In the genomic region with DNA sequence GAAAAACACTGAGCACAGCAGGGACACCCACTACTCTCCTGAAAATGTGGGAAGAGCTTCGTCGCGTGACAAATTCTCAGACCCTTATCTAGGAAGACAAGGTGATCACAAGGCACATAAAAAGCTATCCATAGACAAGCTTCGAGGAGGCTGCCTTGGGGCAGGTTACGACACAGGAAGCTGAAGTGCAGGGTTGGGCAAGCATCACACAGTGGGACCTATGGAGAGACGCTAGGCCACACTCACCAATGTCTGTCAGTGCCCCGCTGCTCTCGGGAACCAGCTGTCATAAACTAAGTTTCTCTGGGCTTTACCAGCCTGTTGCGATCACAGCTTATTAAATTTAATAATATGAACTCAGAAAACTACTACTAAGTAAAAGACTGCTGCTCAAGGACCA, we compare ENCODE assay signal across 23 mouse cellular contexts.
DNase-seq lines count a peak whose midpoint lies in the region; ATAC-seq and TF ChIP-seq lines count a peak whose summit lies in the region.
"Had no signal": no experiment of that assay in that cellular context is flagged by ENCODE, and none has a peak within 500 bp of the region (broad histone marks: within the 10 kb centered on the region; RNA-seq: fewer than 3 reads in every experiment).

No protein-coding gene starts in this region.

- WGBS in bone marrow, adult 2 months, result 41% methylated on average over 9 of the region's 9 CpGs
- 89% methylated on average over 9 of the region's 9 CpGs for WGBS in neural tube, embryonic 15.5 days

- no peak overlapping the region for H3K4me2 ChIP-seq in myocyte (ENCODE audit: low read depth)
- no peak overlapping the region for H3K4me2 ChIP-seq in neural tube, embryonic 15.5 days
- H3K4me2 ChIP-seq: embryonic facial prominence, embryonic 15.5 days; heart, embryonic 13.5 days; hindbrain, embryonic 14.5 days; intestine, embryonic 15.5 days had no signal

- no peaks in the 10 kb centered on the region for H3K79me2 ChIP-seq in myocyte (ENCODE audit: control insufficient read depth, insufficient read depth)

- peak overlapping the region; percentile 0 for H3K4me3 ChIP-seq in bone marrow, adult 2 months (replicated peaks; ENCODE audit: control insufficient read depth, low read depth, low read length)
- H3K4me3 ChIP-seq in myocyte, result no peak overlapping the region
- H3K4me3 ChIP-seq in neural tube, embryonic 15.5 days (replicated peaks), result no peak overlapping the region
- H3K4me3 ChIP-seq: embryonic facial prominence, embryonic 15.5 days; erythroblast, embryonic 14.5 days; forebrain, embryonic 10.5 days; heart, adult 2 months; heart, embryonic 13.5 days; intestine, embryonic 15.5 days had no signal

- H3K36me3 ChIP-seq in myocyte (ENCODE audit: control insufficient read depth, insufficient read depth), result peaks cover 65% of the 10 kb centered on the region
- H3K36me3 ChIP-seq in neural tube, embryonic 15.5 days, result peaks cover 45% of the 10 kb centered on the region
- H3K36me3 ChIP-seq: G1E had no signal

- H3K27ac ChIP-seq in bone marrow, adult 2 months (ENCODE audit: control insufficient read depth, insufficient read depth, low read depth, low read length, poor library complexity), result no peak overlapping the region
- no peak overlapping the region for H3K27ac ChIP-seq in neural tube, embryonic 15.5 days (replicated peaks)
- H3K27ac ChIP-seq: embryonic facial prominence, embryonic 15.5 days; forebrain, embryonic 10.5 days; hindbrain, embryonic 14.5 days; intestine, embryonic 15.5 days had no signal

- TF ChIP-seq CTCF in bone marrow, adult 2 months (IDR thresholded peaks at IDR 0.05; ENCODE audit: control insufficient read depth, insufficient read depth, low read length), result no peak

- no peaks in the 10 kb centered on the region for H3K9me3 ChIP-seq in neural tube, embryonic 15.5 days (replicated peaks)
- H3K9me3 ChIP-seq: embryonic facial prominence, embryonic 15.5 days; forebrain, embryonic 10.5 days; heart, embryonic 13.5 days; intestine, embryonic 15.5 days had no signal

- peak; percentile 10 for DNase-seq in 416B (ENCODE audit: low read depth)
- no peak for DNase-seq in thymus, postnatal 4 days
- DNase-seq: adrenal gland, postnatal 10 days; B cell, adult 2 months; cerebellum, adult 2 months; cerebellum, postnatal 10 days; embryo, embryonic 11 days; gastrocnemius, postnatal 36 days; heart, adult 2 months; heart, postnatal 14 days had no signal

- H3K4me1 ChIP-seq in bone marrow, adult 2 months (ENCODE audit: control insufficient read depth, insufficient read depth, low read length), result no peaks in the 10 kb centered on the region; the same call in 1 of the 2 replicates
- H3K4me1 ChIP-seq in neural tube, embryonic 15.5 days, result 0 out of 2 replicates have a peak, but pooled peaks cover 4% of the 10 kb centered on the region
- H3K4me1 ChIP-seq: embryonic facial prominence, embryonic 15.5 days; intestine, embryonic 15.5 days had no signal

- no peaks in the 10 kb centered on the region for H3K27me3 ChIP-seq in myocyte (ENCODE audit: control insufficient read depth, insufficient read depth, insufficient read length)
- no peaks in the 10 kb centered on the region for H3K27me3 ChIP-seq in neural tube, embryonic 15.5 days (replicated peaks)
- H3K27me3 ChIP-seq: embryonic facial prominence, embryonic 15.5 days; heart, embryonic 13.5 days; intestine, embryonic 15.5 days had no signal

- ATAC-seq in megakaryocyte, adult 5-6 weeks (ENCODE audit: poor library complexity, severe bottlenecking), result peak; percentile 55
- ATAC-seq in neural tube, embryonic 15.5 days (ENCODE audit: low FRiP score), result no peak
- ATAC-seq: CD4-positive, CD25-positive, alpha-beta regulatory T cell, adult 4 months; forebrain, embryonic 14.5 days; intestine, embryonic 15.5 days had no signal

- H3ac ChIP-seq in myocyte (ENCODE audit: control insufficient read depth, insufficient read length), result no peak overlapping the region

- TF ChIP-seq POLR2A in bone marrow, adult 2 months (IDR thresholded peaks at IDR 0.05; ENCODE audit: borderline replicate concordance, control insufficient read depth, low read depth, low read length), result no peak
- TF ChIP-seq POLR2A in myocyte (IDR thresholded peaks at IDR 0.05; ENCODE audit: insufficient read length, low read depth), result no peak

- H3K9ac ChIP-seq in neural tube, embryonic 15.5 days (replicated peaks), result no peak overlapping the region
- H3K9ac ChIP-seq: embryonic facial prominence, embryonic 15.5 days; heart, embryonic 13.5 days; hindbrain, embryonic 14.5 days; intestine, embryonic 15.5 days had no signal

TF ChIP-seq in myocyte, 11 proteins besides CTCF, POLR2A, EP300 and RAD21:
- TF ChIP-seq E2F4 (IDR thresholded peaks at IDR 0.05; ENCODE audit: insufficient read depth) (no peak), USF1 (IDR thresholded peaks at IDR 0.05; ENCODE audit: low read depth) (no peak), TCF3 (IDR thresholded peaks at IDR 0.05; ENCODE audit: insufficient read length, low read depth) (no peak), MAX (IDR thresholded peaks at IDR 0.05; ENCODE audit: low read depth) (no peak), CEBPB (IDR thresholded peaks at IDR 0.05; ENCODE audit: insufficient read depth, poor library complexity, severe bottlenecking) (no peak), SRF (IDR thresholded peaks at IDR 0.05; ENCODE audit: control insufficient read depth, insufficient read length, low read depth) (no peak), POLR2AphosphoS2 (IDR thresholded peaks at IDR 0.05; ENCODE audit: insufficient read length, low read depth) (peak; percentile 33)
